Mouse (Mus musculus): ENCODE measurements around the gene Itgam.

- TF ChIP-seq POLR2A (IDR thresholded peaks at IDR 0.05; ENCODE audit: control insufficient read depth, low read depth, low read length), result no peak
- TF ChIP-seq CTCF (IDR thresholded peaks at IDR 0.05; ENCODE audit: control insufficient read depth, insufficient read depth, insufficient replicate concordance, low read depth, low read length), result no peak
Measured at GRCm38 (mm10) chr7:128058576-128058975, 3.9 kb upstream of the Itgam start.

Measured in testis, adult 2 months (tissue).